Mouse (Mus musculus) lung, adult 2 months (tissue): ENCODE results near the gene Cbll1. TPM values are rescaled to one million over a fixed set of nuclear protein-coding genes. Genes with fewer than 3 reads are reported as not detected.

Source experiments
- DNase-seq: peaks from one replicate; pipeline ENCODE4 v3.0.0; 2022
- H3K4me1 ChIP-seq: fragments of 200-500 bp; 2 replicates; pipeline ENCODE4 v1.6.1; 2011; ENCODE audit warnings: low read length; ENCODE audit not compliant: control insufficient read depth, insufficient read depth
- H3K4me3 ChIP-seq: fragments of 200-500 bp; replicated peaks from 2 replicates; pipeline ENCODE3; 2011; ENCODE audit warnings: low read depth, mild to moderate bottlenecking, control low read depth, low read length; ENCODE audit errors: extremely low read depth
- CTCF ChIP-seq: fragments of 200-500 bp; IDR thresholded peaks from 2 replicates; pipeline ENCODE4 v1.5.1; 2011; ENCODE audit warnings: mild to moderate bottlenecking, low read length, control low read depth; ENCODE audit not compliant: insufficient read depth
- POLR2A ChIP-seq: fragments of 200-500 bp; IDR thresholded peaks from 2 replicates; pipeline ENCODE4 v1.6.1; 2011; ENCODE audit warnings: low read depth, mild to moderate bottlenecking, control low read depth, low read length, borderline replicate concordance; ENCODE audit errors: extremely low read depth
- WGBS: fragments of 180-500 bp; shearing (Covaris S2); methylation state at CpG from one replicate; pipeline ENCODE4 v1.1.7; 2018; 5-methylcytosine and 5-hydroxymethylcytosine counted together
- polyA plus RNA-seq: library from polyadenylated mRNA; depleted of rRNA; stranded (reverse); fragments of >200 nt; gene quantifications from 2 replicates; pipeline ENCODE4 v1.2.3, GENCODE M21; 2012; rRNA removed

Cbll1 gene
- polyA plus RNA-seq, 1 experiment: 6.0 TPM

- DNase-seq: peak; percentile 19
- Histone ChIP-seq H3K4me3 (no peak overlapping the region), H3K4me1 (peaks cover 3% of the 10 kb centered on the region; the same call in 1 of the 2 replicates)
- WGBS: 30% methylated on average over 6 of the region's 6 CpGs
- TF ChIP-seq POLR2A (no peak), CTCF (no peak)
Measured at GRCm38 (mm10) chr12:31444827-31445226, 54.6 kb downstream of the Cbll1 start.

- under 1% methylated on average over 11 of the region's 11 CpGs for WGBS
- TF ChIP-seq CTCF (no peak), POLR2A (no peak)
- Histone ChIP-seq H3K4me3 (peak overlapping the region; percentile 23), H3K4me1 (peaks cover 3% of the 10 kb centered on the region; the same call in 1 of the 2 replicates)
- no peak for DNase-seq
Measured at GRCm38 (mm10) chr12:31444131-31444546, 55.3 kb downstream of the Cbll1 start.

GRCm38 (mm10) chr12:31439612-31440011 is 59.8 kb downstream of the Cbll1 start:
- Histone ChIP-seq H3K4me3 (no peak overlapping the region), H3K4me1 (peaks cover 3% of the 10 kb centered on the region; the same call in 1 of the 2 replicates)
- TF ChIP-seq POLR2A (no peak), CTCF (no peak)
- no peak for DNase-seq
- WGBS: 79% methylated on average over 2 of the region's 2 CpGs

GRCm38 (mm10) chr12:31437791-31438190 is 61.6 kb downstream of the Cbll1 start:
- no peak for TF ChIP-seq CTCF
- TF ChIP-seq POLR2A: no peak
- DNase-seq: no peak
- Histone ChIP-seq H3K4me3 (no peak overlapping the region), H3K4me1 (no peaks in the 10 kb centered on the region)
- 51% methylated on average over 6 of the region's 6 CpGs for WGBS

Other genes starting within 250 kb of the Cbll1 start
- gene Lamb1, start 234.4 kb downstream of the Cbll1 start, polyA plus RNA-seq: 48.4 and 53.4 TPM in 2 replicates
- 8.2 and 15.9 TPM in 2 replicates for gene Dld, start 148.2 kb downstream of the Cbll1 start, polyA plus RNA-seq
- 0.13 and 1.1 TPM in 2 replicates for gene Slc26a3, start 108.7 kb downstream of the Cbll1 start, polyA plus RNA-seq
- gene Slc26a4, start 60.4 kb upstream of the Cbll1 start, polyA plus RNA-seq: 1.1 and 1.4 TPM in 2 replicates
- 1.8 and 4.3 TPM in 2 replicates for gene Bcap29, start 135.0 kb upstream of the Cbll1 start, polyA plus RNA-seq
- gene Dus4l, start 155.2 kb upstream of the Cbll1 start, polyA plus RNA-seq: 2.4 and 4.8 TPM in 2 replicates
- 15.7 and 19.6 TPM in 2 replicates for gene Cog5, start 155.3 kb upstream of the Cbll1 start, polyA plus RNA-seq
- gene Gpr22, start 214.3 kb upstream of the Cbll1 start, polyA plus RNA-seq: not detected in 2 replicates